In the genomic region with DNA sequence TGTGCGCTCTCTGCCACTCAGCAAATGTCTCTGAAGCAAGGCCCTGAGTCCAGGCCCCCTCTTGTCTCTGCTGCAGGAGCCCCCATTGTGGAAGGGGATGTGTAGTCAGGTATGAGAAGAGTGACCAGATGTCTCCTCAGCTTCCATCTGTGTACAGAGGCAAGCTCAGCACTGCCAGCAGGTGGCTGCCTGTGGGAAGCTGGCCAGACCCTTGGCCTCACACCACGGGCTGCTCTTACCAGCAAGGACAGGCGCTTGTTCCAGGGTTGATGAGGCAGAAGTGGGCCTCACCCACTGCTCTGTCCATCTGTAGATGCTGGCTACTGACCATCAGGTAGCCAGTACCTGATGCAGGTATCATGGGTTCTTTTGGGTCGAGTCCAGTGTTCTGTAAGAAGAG, we compare ENCODE assay signal across 14 mouse cellular contexts.
DNase-seq lines count a peak whose midpoint lies in the region; ATAC-seq lines count a peak whose summit lies in the region.
"Had no signal": no experiment of that assay in that cellular context is flagged by ENCODE, and none has a peak within 500 bp of the region (broad histone marks: within the 10 kb centered on the region; RNA-seq: fewer than 3 reads in every experiment).

No protein-coding gene starts in this region.

- no peak overlapping the region for H3K9ac ChIP-seq in midbrain, embryonic 11.5 days (ENCODE audit: low read length)
- H3K9ac ChIP-seq in midbrain, embryonic 13.5 days (replicated peaks), result no peak overlapping the region
- H3K9ac ChIP-seq in hindbrain, embryonic 12.5 days, result no peak overlapping the region
- H3K9ac ChIP-seq: forebrain, embryonic 12.5 days; limb, embryonic 12.5 days had no signal

- no peaks in the 10 kb centered on the region for H3K9me3 ChIP-seq in midbrain, embryonic 11.5 days (ENCODE audit: control insufficient read depth, low read length)
- H3K9me3 ChIP-seq in midbrain, embryonic 13.5 days, result no peaks in the 10 kb centered on the region
- no peaks in the 10 kb centered on the region for H3K9me3 ChIP-seq in hindbrain, embryonic 12.5 days (replicated peaks)
- H3K9me3 ChIP-seq: forebrain, embryonic 12.5 days had no signal

- no peaks in the 10 kb centered on the region for H3K36me3 ChIP-seq in midbrain, embryonic 11.5 days (ENCODE audit: control insufficient read depth, insufficient read depth, low read length)
- no peaks in the 10 kb centered on the region for H3K36me3 ChIP-seq in midbrain, embryonic 13.5 days
- H3K36me3 ChIP-seq in hindbrain, embryonic 12.5 days, result no peaks in the 10 kb centered on the region
- H3K36me3 ChIP-seq: forebrain, embryonic 12.5 days; limb, embryonic 12.5 days had no signal

- ATAC-seq in midbrain, embryonic 11.5 days (ENCODE audit: low FRiP score), result no peak
- no peak for ATAC-seq in midbrain, embryonic 13.5 days
- ATAC-seq in hindbrain, embryonic 12.5 days (ENCODE audit: low FRiP score), result no peak
- no peak for ATAC-seq in monocyte, adult 5-6 weeks (replicated peaks; ENCODE audit: insufficient number of reproducible peaks, low FRiP score, low TSS enrichment, poor library complexity, severe bottlenecking)

- no peak overlapping the region for H3K4me2 ChIP-seq in midbrain, embryonic 11.5 days
- no peak overlapping the region for H3K4me2 ChIP-seq in midbrain, embryonic 13.5 days (replicated peaks)
- no peak overlapping the region for H3K4me2 ChIP-seq in hindbrain, embryonic 12.5 days (replicated peaks)
- H3K4me2 ChIP-seq: forebrain, embryonic 12.5 days; limb, embryonic 12.5 days had no signal

- no peak overlapping the region for H3K27ac ChIP-seq in midbrain, embryonic 11.5 days (ENCODE audit: low read depth, low read length)
- H3K27ac ChIP-seq in midbrain, embryonic 13.5 days, result no peak overlapping the region
- H3K27ac ChIP-seq in hindbrain, embryonic 12.5 days, result no peak overlapping the region
- H3K27ac ChIP-seq: forebrain, embryonic 12.5 days; layer of hippocampus, adult 2 months; limb, embryonic 12.5 days had no signal

- no peaks in the 10 kb centered on the region for H3K4me1 ChIP-seq in midbrain, embryonic 11.5 days (ENCODE audit: control insufficient read depth, insufficient read depth, low read length)
- peaks cover 11% of the 10 kb centered on the region for H3K4me1 ChIP-seq in midbrain, embryonic 13.5 days (replicated peaks)
- H3K4me1 ChIP-seq in hindbrain, embryonic 12.5 days, result peaks cover 7% of the 10 kb centered on the region

- H3K27me3 ChIP-seq in midbrain, embryonic 11.5 days (ENCODE audit: control insufficient read depth, insufficient read depth, low read length), result no peaks in the 10 kb centered on the region
- H3K27me3 ChIP-seq in midbrain, embryonic 13.5 days, result no peaks in the 10 kb centered on the region
- H3K27me3 ChIP-seq in hindbrain, embryonic 12.5 days, result no peaks in the 10 kb centered on the region
- H3K27me3 ChIP-seq: limb, embryonic 12.5 days had no signal

- DNase-seq in gastrocnemius, adult 18-20 months (ENCODE audit: low spot score), result peak; percentile 52
- DNase-seq in gastrocnemius, postnatal 4 days (ENCODE audit: low spot score in 2 of 2), result no peak
- peak; percentile 45 for DNase-seq in midbrain, embryonic 11.5 days (ENCODE audit: low spot score, missing footprints)
- DNase-seq in cerebellum, postnatal 36 days, result peak; percentile 71
- DNase-seq in embryo, embryonic 10.5 days (ENCODE audit: low spot score), result no peak
- DNase-seq: adrenal gland, postnatal 10 days; kidney, adult 9 months; lung, adult 18-20 months had no signal

- H3K4me3 ChIP-seq in midbrain, embryonic 11.5 days (ENCODE audit: low read depth, low read length), result no peak overlapping the region
- H3K4me3 ChIP-seq in midbrain, embryonic 13.5 days (replicated peaks), result no peak overlapping the region
- no peak overlapping the region for H3K4me3 ChIP-seq in hindbrain, embryonic 12.5 days
- H3K4me3 ChIP-seq: forebrain, embryonic 12.5 days; layer of hippocampus, adult 2 months; limb, embryonic 12.5 days had no signal

- WGBS in midbrain, embryonic 11.5 days, result 81% methylated on average over 4 of the region's 4 CpGs
- WGBS in midbrain, embryonic 13.5 days, result 84% methylated on average over 4 of the region's 4 CpGs
- 87% methylated on average over 4 of the region's 4 CpGs for WGBS in hindbrain, embryonic 12.5 days

Comparison
In these comparisons a context has a peak if more than half of its experiments do, and no peak if none do; other contexts are left out.
1. DNase-seq: peak in gastrocnemius, adult 18-20 months (single experiment), midbrain, embryonic 11.5 days (single experiment) and cerebellum, postnatal 36 days (2 of 2); none in gastrocnemius, postnatal 4 days (0 of 2) and embryo, embryonic 10.5 days (single experiment).